Mouse (Mus musculus) lung, postnatal 25 days (tissue): ENCODE data around the gene Lrrk1.

Source experiments
- DNase-seq: peaks from one replicate; pipeline ENCODE4 v3.0.0; 2022; ENCODE audit warnings: low spot score

Gene Lrrk1

GRCm38 (mm10) chr7:66387813-66388521 is at the start of gene Lrrk1:
TSS of gene Lrrk1 (minus strand) at chr7:66388350.
- DNase-seq = peak; percentile 63

- DNase-seq = peak; percentile 45
These were observed 46.3 kb upstream of the Lrrk1 start for GRCm38 (mm10) chr7:66434453-66434935.

- no peak for DNase-seq
These were observed 39.4 kb upstream of the Lrrk1 start, which contains the start of gene Aldh1a3 for GRCm38 (mm10) chr7:66427437-66428161. TSS of gene Aldh1a3 (minus strand) at chr7:66427517.

- DNase-seq = no peak
These were observed 38.9 kb upstream of the Lrrk1 start for GRCm38 (mm10) chr7:66427053-66427436.

- no peak for DNase-seq
These were observed 33.8 kb upstream of the Lrrk1 start for GRCm38 (mm10) chr7:66421903-66422302.

GRCm38 (mm10) chr7:66418981-66419380 is 30.8 kb upstream of the Lrrk1 start:
- DNase-seq = no peak

- DNase-seq = no peak
These were observed 28.7 kb upstream of the Lrrk1 start for GRCm38 (mm10) chr7:66416829-66417228.

GRCm38 (mm10) chr7:66413093-66413492 is 24.9 kb upstream of the Lrrk1 start:
- DNase-seq = no peak

- DNase-seq = no peak
These were observed 21.3 kb upstream of the Lrrk1 start for GRCm38 (mm10) chr7:66409433-66409832.

- DNase-seq = no peak
These were observed 18.8 kb upstream of the Lrrk1 start for GRCm38 (mm10) chr7:66406971-66407370.

GRCm38 (mm10) chr7:66405951-66406721 is 18.0 kb upstream of the Lrrk1 start:
- DNase-seq = no peak

GRCm38 (mm10) chr7:66405541-66405940 is 17.4 kb upstream of the Lrrk1 start:
- DNase-seq = no peak

- DNase-seq = no peak
These were observed 16.7 kb upstream of the Lrrk1 start for GRCm38 (mm10) chr7:66404802-66405201.

GRCm38 (mm10) chr7:66404141-66404540 is 16.0 kb upstream of the Lrrk1 start:
- DNase-seq = no peak

GRCm38 (mm10) chr7:66402876-66403275 is 14.7 kb upstream of the Lrrk1 start:
- no peak for DNase-seq

- no peak for DNase-seq
These were observed 13.5 kb upstream of the Lrrk1 start for GRCm38 (mm10) chr7:66401605-66402004.

GRCm38 (mm10) chr7:66397288-66397687 is 9.1 kb upstream of the Lrrk1 start:
- DNase-seq = no peak

- DNase-seq = peak; percentile 91
These were observed 727 bp upstream of the Lrrk1 start for GRCm38 (mm10) chr7:66388621-66389532.

- no peak for DNase-seq
These were observed 734 bp downstream of the Lrrk1 start for GRCm38 (mm10) chr7:66387419-66387812.

GRCm38 (mm10) chr7:66386411-66386810 is 1.7 kb downstream of the Lrrk1 start:
- no peak for DNase-seq

GRCm38 (mm10) chr7:66385826-66386225 is 2.3 kb downstream of the Lrrk1 start:
- DNase-seq = no peak
